Mouse (Mus musculus) gastrocnemius, adult 2 months (tissue): ENCODE data around the gene Rgs12. TPM values are rescaled to one million over a fixed set of nuclear protein-coding genes. Genes with fewer than 3 reads are reported as not detected.

Experiments
- DNase-seq: peaks from one replicate; pipeline ENCODE4 v3.0.0; 2022
- H3K27ac ChIP-seq: fragments of 200-600 bp; 2 replicates; pipeline ENCODE4 v1.8.1; 2022; ENCODE audit warnings: mild to moderate bottlenecking
- H3K4me3 ChIP-seq: fragments of 200-600 bp; 2 replicates; pipeline ENCODE4 v1.8.1; 2022; ENCODE audit warnings: mild to moderate bottlenecking, moderate library complexity
- CTCF ChIP-seq: fragments of 200-600 bp; IDR thresholded peaks from 2 replicates; pipeline ENCODE4 v1.8.1; 2022; ENCODE audit warnings: antibody characterized with exemption, mild to moderate bottlenecking, moderate library complexity
- intact Hi-C: fragments of 180-260 bp; cut with DNase I; formaldehyde crosslinking; loops from one replicate; pipeline ENCODE4 v1.15.1; 2025
- total RNA-seq, 2 experiments: library from RNA; stranded (reverse); gene quantifications; 2 replicates each; pipeline ENCODE4 v1.2.3; 2021

Gene Rgs12
- total RNA-seq, 2 experiments from 2014 or later: 2.2 to 3.0 TPM

DNA sequence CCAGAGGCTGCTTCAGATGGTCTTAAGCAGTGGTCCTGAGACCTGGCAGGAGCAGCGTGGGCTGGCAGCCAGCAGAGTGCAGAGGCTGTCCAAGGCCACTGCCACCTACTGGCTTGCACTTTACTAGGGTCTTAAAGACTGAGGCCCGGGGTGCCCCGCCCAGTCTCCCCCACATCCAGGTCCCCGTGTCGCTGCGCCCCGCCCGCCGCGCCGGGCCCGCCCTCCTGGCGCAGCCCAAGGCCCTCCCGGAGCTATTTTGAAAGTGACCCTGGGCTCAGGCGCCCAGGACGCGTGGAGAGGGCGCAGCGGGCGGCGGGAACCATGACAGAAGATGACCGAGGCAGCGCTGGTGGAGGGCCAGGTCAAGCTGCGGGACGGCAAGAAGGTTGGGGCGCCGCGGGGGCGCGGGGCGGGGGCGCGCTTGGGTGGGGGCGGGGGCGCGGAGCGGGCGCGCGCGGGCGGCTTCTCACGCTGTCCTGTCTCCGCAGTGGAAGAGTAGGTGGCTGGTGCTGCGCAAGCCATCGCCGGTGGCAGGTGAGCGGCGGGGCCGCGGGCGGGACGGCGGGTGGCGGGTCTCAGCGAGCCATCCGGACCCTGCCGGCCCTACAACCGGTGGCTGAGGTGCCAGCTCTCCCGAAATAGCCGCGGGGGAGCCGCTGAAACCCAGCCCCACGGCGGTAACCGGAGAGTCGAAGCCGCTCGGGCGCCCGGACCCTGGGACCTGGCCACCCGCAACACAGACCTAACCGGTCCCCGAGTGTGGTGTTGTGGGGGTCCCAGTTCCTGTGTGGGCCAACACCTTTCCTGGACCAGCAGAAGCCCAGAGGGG lies 107.6 kb downstream of the Rgs12 start, which contains the start of gene Dok7:
Gene Dok7 (plus strand): TSS at position 163 of the 829 bp plus-strand sequence.
- peak; percentile 89 for DNase-seq
- intact Hi-C loops: no loop called here
- Histone ChIP-seq H3K27ac (peak within 1 kb of the TSS; percentile 96), H3K4me3 (peak within 1 kb of the TSS; percentile 78)
- peak; percentile 47 for TF ChIP-seq CTCF

DNA sequence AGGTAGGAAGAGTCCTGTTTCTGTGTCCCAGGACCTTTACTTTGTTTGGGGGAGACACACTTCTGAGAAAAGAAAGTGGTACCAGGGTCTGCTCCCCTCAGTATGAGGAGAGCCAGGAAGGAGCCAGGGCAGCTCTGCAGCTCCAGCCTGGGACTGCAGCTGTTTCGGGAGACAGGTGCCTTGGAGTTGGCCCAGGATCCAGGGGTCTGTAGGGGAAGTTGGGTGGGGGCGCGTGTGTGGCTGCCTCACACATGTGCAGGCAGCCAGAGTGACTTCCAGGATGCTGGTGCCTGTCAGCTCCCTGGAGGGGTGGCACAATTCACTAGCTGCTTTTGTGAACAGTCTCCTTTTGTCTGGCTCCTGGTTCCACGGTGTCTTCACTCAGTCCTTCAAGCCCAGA lies 108.3 kb downstream of the Rgs12 start:
- intact Hi-C loops: no loop called here
- TF ChIP-seq CTCF: no peak
- peak overlapping the region; percentile 78 for H3K4me3 ChIP-seq

DNA sequence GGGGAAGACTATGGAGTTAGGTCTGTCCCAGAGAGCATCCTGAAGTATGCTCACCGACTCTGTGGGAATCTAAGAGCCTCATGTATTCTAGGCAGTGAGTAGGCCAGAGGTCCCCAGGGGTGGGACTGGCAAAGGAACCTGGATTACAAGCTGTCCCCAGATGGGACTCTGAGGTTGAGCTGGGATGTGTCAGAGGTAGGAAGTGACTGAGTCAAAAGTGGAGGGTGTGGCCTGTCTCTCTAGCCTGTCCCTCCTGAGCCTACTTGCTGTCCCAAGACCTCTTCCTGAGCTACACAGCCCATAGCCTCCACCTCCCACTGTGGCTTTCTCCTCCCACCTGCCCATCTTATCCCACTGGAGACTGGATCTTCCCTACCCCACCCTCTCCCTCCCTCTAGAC lies 109.0 kb downstream of the Rgs12 start:
- peak overlapping the region; percentile 96 for H3K27ac ChIP-seq
- DNase-seq: no peak
- no peak for TF ChIP-seq CTCF
- intact Hi-C loops: no loop called here
- peak overlapping the region; percentile 78 for H3K4me3 ChIP-seq

More for the DNA sequence above, 108.3 kb downstream of the Rgs12 start:
- H3K27ac ChIP-seq: peak overlapping the region; percentile 96
- no peak for DNase-seq

DNA sequence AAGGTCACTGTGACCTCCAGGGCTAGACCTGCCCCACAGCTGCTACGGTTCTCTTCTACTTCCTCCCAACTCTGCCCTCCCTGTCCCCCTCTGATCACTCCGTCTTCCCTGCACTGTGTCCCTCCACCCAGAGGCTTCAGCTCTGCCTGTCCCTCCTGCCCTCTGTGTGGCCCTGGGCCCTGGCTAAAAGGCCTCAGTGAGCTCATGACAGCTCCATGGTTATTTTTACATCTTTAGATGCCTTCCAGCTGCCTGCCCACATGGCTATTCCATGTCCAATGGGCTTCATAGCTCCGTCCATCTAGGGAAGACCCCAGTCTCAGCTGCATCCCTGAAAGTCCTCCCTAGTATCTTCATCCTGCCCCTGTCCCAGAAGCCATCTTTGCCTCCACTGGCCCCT lies 110.9 kb downstream of the Rgs12 start:
- DNase-seq: peak; percentile 73
- TF ChIP-seq CTCF: no peak
- peak overlapping the region; percentile 33 for H3K4me3 ChIP-seq
- intact Hi-C loops: no loop called here
- peak overlapping the region; percentile 96 for H3K27ac ChIP-seq

DNA sequence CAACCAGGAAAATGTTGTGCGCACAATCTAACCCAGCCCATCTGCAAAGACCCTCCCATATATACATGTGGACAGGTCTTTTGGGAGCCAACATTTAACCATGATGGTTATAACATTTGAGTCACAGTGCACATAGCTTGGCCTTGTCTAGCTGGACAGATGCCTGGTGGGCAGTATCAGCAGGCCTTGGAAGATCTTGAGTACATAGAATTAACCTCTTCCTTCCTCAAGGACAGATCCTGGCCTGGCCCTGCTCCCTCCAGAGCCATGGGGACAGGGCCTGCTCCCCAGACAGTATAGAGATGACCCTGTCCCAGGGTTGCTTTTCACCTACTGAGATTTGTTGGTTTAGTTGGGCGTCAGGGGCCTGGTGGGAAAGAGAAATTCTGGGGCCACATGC lies 120.6 kb downstream of the Rgs12 start:
- no peak for TF ChIP-seq CTCF
- no peak overlapping the region for H3K4me3 ChIP-seq
- peak overlapping the region; percentile 95 for H3K27ac ChIP-seq
- no peak for DNase-seq
- intact Hi-C loops: no loop called here

DNA sequence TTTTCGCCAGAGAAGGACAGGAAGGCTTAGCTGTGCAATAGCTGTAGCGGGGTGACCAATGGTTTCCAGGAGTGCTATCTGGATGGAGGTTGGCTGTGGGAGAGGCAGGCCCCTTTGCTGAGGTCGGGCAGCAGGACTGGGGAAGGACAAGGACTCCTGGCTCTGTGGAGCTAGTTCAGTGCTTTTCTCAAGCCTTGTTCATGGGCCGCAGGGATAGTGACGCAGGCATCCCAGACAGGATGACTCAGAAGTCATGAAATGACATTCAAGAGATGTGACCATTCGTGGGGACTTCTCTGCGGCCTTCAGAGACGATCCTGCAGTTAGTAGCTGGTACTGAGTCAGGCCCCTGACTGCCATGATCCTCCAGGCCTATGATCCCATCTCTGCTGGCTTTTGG lies 121.1 kb downstream of the Rgs12 start:
- DNase-seq: no peak
- H3K4me3 ChIP-seq: no peak overlapping the region
- no peak for TF ChIP-seq CTCF
- intact Hi-C loops: no loop called here
- peak overlapping the region; percentile 95 for H3K27ac ChIP-seq

DNA sequence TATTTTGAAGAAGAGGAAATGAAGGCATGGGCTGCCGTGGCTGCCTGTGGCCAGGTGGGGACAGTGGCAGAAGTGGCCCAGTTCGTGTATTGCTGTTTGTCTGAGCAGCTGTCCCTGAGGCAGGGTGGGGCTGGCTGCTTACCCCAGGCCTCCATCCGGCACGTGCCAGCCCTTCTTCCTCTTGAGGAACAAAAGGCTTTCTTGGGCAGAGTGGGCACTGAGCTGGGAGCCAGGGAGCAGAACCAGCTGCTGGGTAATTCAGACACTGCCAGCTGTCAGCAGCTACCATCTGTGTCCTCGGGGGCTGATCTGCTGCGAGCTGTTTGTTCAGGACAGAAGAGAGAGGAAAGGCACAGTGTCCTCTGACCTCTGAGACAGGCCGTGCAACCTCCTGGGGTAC lies 121.7 kb downstream of the Rgs12 start:
- Histone ChIP-seq H3K4me3 (no peak overlapping the region), H3K27ac (peak overlapping the region; percentile 95)
- TF ChIP-seq CTCF: no peak
- no peak for DNase-seq
- intact Hi-C loops: no loop called here

DNA sequence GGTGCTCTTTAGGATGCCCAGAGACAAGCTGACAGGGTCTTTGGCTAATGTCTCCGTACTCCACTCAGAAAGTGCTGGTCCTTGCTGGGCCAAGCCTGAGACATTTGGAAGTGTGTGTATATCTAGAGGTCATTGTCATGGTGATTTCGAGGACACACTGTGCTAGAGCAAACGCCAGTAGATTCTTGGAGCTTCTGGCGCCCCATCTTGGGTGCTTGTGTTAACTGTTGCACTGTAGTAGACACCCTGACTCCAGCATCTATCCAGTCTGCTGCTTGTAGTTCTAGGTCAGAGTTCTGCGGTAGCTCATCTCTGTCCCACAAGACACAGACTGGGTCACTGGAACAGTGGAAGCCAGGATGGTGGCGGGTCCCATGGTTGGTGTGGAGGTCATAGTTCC lies 122.6 kb downstream of the Rgs12 start:
- Histone ChIP-seq H3K4me3 (no peak overlapping the region), H3K27ac (peak overlapping the region; percentile 95)
- intact Hi-C loops: no loop called here
- DNase-seq: no peak
- no peak for TF ChIP-seq CTCF

DNA sequence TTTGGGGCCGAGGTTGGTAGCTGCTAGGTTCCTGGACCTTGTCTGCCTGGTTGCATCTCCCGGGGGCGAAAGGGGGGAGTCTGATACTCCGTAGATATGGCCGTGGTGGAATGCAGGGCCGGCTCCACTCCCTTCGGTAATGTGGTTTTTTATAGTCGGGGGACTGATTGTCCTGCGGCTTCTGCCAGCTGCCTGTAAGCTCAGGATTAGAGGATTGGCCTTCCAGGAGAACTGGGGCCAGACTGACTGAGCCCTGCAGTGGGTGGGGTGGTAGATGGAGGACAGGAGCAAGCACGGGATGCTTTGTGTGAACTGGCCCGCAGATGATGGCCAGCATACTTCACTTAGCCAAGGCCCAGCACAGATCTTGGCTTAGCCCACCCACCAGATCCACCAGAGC lies 124.0 kb downstream of the Rgs12 start:
- H3K4me3 ChIP-seq: peak overlapping the region; percentile 21; the same call in 1 of the 2 replicates
- peak; percentile 69 for DNase-seq
- intact Hi-C loops: no loop called here

DNA sequence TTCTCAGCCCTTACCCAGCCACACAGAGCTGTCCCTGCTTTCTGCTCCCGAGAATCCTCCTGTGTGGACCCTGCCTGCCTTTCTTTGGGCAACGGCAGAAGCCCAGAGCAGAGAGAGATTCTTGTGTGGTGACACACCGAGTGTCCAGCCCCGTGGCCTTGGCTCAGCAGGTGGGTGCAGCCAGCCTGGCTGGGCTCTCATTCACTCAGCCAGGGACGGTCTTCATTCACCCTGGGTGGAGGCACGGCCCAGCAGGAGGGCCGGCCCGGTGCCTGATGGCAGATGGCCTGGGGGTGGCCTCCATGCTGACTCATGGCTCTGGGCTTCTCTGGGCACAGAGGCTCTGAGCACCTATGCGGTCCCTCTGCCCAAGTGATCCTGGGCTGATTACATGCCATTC lies 124.7 kb downstream of the Rgs12 start:
- peak; percentile 93 for DNase-seq
- peak overlapping the region; percentile 95 for H3K27ac ChIP-seq
- intact Hi-C loops: loop anchor here (1.0 kb wide), 1 partner anchor 19 kb away; no protein-coding TSS in a partner anchor
- H3K4me3 ChIP-seq: peak overlapping the region; percentile 29; the same call in 1 of the 2 replicates
- TF ChIP-seq CTCF: no peak

More for the DNA sequence above, 124.0 kb downstream of the Rgs12 start:
- TF ChIP-seq CTCF: no peak
- H3K27ac ChIP-seq: peak overlapping the region; percentile 95

DNA sequence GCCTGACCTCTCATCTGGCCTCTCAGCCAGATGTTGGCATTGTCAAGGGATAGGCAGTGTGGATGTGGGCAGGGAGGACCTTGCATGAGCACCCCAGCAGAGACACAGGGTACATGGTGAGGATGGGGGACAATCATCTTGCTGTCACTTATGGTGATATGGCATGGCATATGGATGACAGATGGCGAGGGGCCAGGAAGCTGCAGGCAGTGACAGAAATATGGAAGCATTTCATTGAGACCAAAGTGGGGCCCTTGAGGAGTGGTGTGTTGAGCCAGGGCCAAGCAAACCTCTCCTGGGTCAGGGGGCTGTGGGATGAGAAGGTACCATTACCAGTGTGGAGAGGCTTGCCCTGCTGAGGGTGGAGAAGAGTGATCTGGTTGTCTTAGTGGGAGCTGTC lies 127.1 kb downstream of the Rgs12 start:
- no peak overlapping the region for H3K4me3 ChIP-seq
- TF ChIP-seq CTCF: no peak
- no peak for DNase-seq
- intact Hi-C loops: no loop called here
- H3K27ac ChIP-seq: no peak overlapping the region

DNA sequence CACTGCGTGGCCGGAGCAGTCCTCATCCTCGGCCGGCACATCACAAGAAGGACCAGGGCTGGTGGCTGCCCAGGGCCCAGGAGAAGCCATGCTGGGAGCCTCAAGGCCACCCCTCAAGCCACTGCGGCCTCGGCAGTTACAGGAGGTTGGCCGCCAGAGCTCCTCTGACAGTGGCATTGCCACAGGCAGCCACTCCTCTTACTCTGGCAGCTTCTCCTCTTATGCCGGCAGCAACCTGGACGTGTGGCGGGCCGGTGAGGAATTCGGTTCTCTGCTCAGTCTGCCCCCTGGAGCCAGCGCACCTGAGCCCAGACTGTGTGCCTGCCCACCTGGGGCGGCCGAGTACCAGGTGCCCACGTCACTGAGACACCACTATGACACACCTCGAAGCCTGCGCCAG lies 129.9 kb downstream of the Rgs12 start:
- intact Hi-C loops: no loop called here
- H3K4me3 ChIP-seq: no peak overlapping the region
- no peak for TF ChIP-seq CTCF
- no peak overlapping the region for H3K27ac ChIP-seq
- DNase-seq: no peak

DNA sequence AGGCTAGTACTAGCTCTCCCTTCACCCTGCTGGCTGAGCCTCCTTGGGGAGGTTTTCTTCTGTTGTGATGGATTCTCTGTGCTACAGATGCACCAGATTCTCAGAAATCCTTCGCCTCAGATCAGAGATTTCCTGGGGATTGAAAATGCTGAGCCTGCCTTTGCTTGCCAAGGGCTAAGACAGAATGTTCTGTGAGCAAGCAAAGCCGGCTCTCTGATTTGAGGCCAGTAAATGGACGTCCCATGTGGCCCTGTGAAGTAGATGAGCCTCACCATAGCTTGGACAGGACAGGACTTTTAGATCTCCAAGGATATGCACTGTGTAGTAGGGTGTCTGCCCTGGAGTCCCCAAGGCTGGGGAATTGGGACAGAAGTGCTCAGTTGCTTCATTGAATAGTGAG lies 135.7 kb downstream of the Rgs12 start:
- Histone ChIP-seq H3K27ac (no peak overlapping the region), H3K4me3 (no peak overlapping the region)
- intact Hi-C loops: no loop called here
- DNase-seq: no peak
- TF ChIP-seq CTCF: no peak
